Mouse (Mus musculus): ENCODE measurements around the gene Fam78a. TPM values are rescaled to one million over a fixed set of nuclear protein-coding genes. Genes with fewer than 3 reads are reported as not detected.

The Fam78a gene
- polyA plus RNA-seq, 1 experiment from 2014 or later: 1.5 TPM

DNA sequence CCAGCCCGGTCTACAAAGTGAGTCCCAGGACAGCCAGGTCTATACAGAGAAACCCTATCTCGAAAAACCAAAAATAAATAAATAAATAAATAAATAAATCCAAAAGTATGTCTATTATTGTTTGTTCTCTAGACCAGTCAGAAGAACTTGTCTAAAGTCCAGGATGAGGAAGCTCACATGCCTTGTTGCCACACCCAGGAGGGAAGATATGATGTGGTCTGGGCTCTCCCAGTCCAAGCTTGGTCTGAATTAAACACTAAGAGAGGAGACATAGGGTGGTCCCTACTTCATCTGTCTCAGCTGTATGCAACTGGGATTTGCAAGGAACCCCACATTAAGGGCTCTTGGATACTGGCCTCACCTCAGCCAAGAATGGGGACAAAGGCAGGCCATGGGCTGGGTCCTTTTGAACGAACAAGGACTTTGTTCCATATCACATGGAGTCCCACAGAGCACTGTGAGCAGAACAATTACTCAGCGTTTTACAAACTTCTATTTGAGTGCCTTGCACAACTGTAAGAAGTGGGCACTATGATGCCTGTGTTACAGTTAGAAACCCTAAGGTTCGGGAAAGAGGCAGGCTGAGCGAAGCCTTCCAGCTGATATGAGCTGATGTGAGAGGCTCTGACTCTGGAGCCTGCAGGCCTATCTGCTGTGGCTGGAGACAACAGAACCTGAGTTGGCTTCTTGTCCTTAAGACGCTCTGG lies 9.5 kb upstream of the Fam78a start:
- Histone ChIP-seq H3K27ac (0 out of 2 replicates have a peak overlapping the region, but pooled peaks have one; percentile 9), H3K4me1 (replicated peaks) (peaks cover 24% of the 10 kb centered on the region), H3K9me3 (no peaks in the 10 kb centered on the region), H3K27me3 (ENCODE audit: insufficient read depth, poor library complexity, severe bottlenecking) (peaks cover 18% of the 10 kb centered on the region), H3K36me3 (no peaks in the 10 kb centered on the region), H3K4me3 (no peak overlapping the region)
- WGBS: 84% methylated on average over 7 of the region's 7 CpGs
- DNase-seq (ENCODE audit: low spot score): no peak

- no peak for DNase-seq (ENCODE audit: low spot score)
- no peak overlapping the region for H3K27ac ChIP-seq
- peaks cover 36% of the 10 kb centered on the region for H3K4me1 ChIP-seq (replicated peaks)
- 68% methylated on average over 3 of the region's 3 CpGs for WGBS
- H3K36me3 ChIP-seq: no peaks in the 10 kb centered on the region
- H3K9me3 ChIP-seq: no peaks in the 10 kb centered on the region; the same call in 1 of the 2 replicates
- no peak overlapping the region for H3K4me3 ChIP-seq
- H3K27me3 ChIP-seq (ENCODE audit: insufficient read depth, poor library complexity, severe bottlenecking): peaks cover 40% of the 10 kb centered on the region
These were observed 7.3 kb upstream of the Fam78a start for GRCm38 (mm10) chr2:32091956-32092355.

GRCm38 (mm10) chr2:32090145-32090544 lies 5.5 kb upstream of the Fam78a start:
- Histone ChIP-seq H3K9me3 (no peaks in the 10 kb centered on the region; the same call in 1 of the 2 replicates), H3K4me1 (replicated peaks) (peaks cover 23% of the 10 kb centered on the region), H3K36me3 (no peaks in the 10 kb centered on the region), H3K27ac (no peak overlapping the region), H3K4me3 (no peak overlapping the region), H3K27me3 (ENCODE audit: insufficient read depth, poor library complexity, severe bottlenecking) (peaks cover 58% of the 10 kb centered on the region)
- WGBS: 69% methylated on average over 2 of the region's 2 CpGs
- DNase-seq (ENCODE audit: low spot score): no peak

- peaks cover 64% of the 10 kb centered on the region for H3K27me3 ChIP-seq (ENCODE audit: insufficient read depth, poor library complexity, severe bottlenecking)
- H3K4me3 ChIP-seq: no peak overlapping the region
- no peak for DNase-seq (ENCODE audit: low spot score)
- peaks cover 23% of the 10 kb centered on the region for H3K4me1 ChIP-seq (replicated peaks)
- WGBS: 70% methylated on average over 3 of the region's 3 CpGs
- H3K27ac ChIP-seq: no peak overlapping the region
- H3K9me3 ChIP-seq: no peaks in the 10 kb centered on the region; the same call in 1 of the 2 replicates
- no peaks in the 10 kb centered on the region for H3K36me3 ChIP-seq
These were observed 4.9 kb upstream of the Fam78a start for GRCm38 (mm10) chr2:32089606-32090005.

DNA sequence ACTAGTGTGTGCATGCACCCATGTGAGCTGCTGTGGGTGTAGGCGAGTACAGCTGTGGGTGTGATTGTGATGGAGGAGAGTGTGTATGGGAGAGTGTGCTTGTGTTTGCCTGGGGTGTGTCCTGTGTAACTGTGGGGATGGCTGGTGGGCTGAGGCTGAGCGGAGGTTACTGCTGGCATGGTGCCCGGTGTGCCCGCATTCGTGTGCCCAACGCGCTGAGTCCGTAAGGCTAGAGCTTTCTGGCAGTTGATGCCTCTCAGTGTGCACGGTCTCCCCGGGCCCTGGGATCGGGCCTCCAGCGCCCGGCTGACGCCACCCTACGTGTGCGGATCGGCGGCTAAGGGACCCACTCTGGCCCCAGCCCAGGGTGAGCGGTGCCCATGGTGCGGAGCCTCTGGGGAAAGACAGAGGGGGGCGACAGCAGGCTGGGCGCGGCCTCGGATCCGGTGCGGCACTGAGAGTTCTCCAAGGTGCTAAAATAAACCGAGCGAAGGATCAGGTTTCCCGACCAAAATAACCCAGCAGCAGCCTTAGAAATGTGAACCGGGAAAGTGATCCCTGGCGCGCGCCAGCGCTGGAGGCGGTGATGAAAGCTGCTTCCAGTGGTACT lies 3.8 kb upstream of the Fam78a start:
- DNase-seq (ENCODE audit: low spot score): peak; percentile 29
- no peaks in the 10 kb centered on the region for H3K36me3 ChIP-seq
- peak overlapping the region; percentile 35; the same call in 1 of the 2 replicates for H3K27ac ChIP-seq
- peak overlapping the region; percentile 38 for H3K4me3 ChIP-seq
- H3K4me1 ChIP-seq (replicated peaks): peaks cover 34% of the 10 kb centered on the region
- H3K27me3 ChIP-seq (ENCODE audit: insufficient read depth, poor library complexity, severe bottlenecking): peaks cover 75% of the 10 kb centered on the region
- no peaks in the 10 kb centered on the region; the same call in 1 of the 2 replicates for H3K9me3 ChIP-seq
- WGBS: 11% methylated on average over 35 of the region's 35 CpGs

DNA sequence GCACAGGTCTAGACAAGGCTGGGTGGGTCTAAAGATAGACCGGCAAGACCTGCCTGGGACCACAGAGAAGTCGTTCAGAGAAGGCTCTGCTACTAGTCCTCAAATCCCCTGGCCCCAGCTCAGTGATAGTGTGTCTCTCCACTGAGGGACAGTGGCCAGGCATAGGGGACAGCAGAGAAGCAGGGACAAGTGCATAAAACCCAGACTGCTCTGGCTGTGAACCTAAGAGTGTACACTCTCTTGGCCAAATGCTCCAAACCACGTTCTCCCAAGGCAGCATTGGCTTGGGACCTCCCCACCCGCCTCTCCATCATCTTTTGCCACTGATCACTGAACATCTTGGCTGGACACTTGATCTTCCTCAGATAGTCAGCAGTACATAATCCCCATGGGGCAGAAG lies 2.9 kb upstream of the Fam78a start:
- H3K27ac ChIP-seq: no peak overlapping the region
- no peaks in the 10 kb centered on the region for H3K36me3 ChIP-seq
- H3K4me3 ChIP-seq: no peak overlapping the region
- 51% methylated on average over 4 of the region's 4 CpGs for WGBS
- peaks cover 84% of the 10 kb centered on the region for H3K27me3 ChIP-seq (ENCODE audit: insufficient read depth, poor library complexity, severe bottlenecking)
- DNase-seq (ENCODE audit: low spot score): no peak
- H3K9me3 ChIP-seq: no peaks in the 10 kb centered on the region; the same call in 1 of the 2 replicates
- peaks cover 42% of the 10 kb centered on the region for H3K4me1 ChIP-seq (replicated peaks)

DNA sequence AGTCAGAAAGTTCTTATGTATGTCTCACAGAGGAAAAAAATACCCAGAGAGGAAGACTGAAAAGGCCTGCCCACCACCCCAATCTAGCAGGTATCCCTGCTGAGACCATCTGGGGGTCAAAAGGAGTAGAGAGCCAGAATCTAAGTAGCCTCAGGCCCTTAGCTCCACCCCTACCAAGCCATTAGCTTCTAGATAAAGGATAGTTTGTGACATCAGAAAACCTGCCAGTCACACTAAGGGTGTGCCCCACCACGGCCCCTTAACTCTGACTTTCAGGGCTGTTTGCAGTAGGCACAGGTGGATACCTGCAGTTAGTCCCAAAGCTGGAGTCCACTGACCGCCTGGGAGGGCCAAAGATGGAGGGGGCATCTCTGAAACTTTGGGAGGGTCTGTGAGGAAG lies 574 bp upstream of the Fam78a start:
- Histone ChIP-seq H3K4me1 (replicated peaks) (peaks cover 53% of the 10 kb centered on the region), H3K9me3 (no peaks in the 10 kb centered on the region; the same call in 1 of the 2 replicates), H3K27me3 (ENCODE audit: insufficient read depth, poor library complexity, severe bottlenecking) (peaks cover 99% of the 10 kb centered on the region), H3K36me3 (no peaks in the 10 kb centered on the region), H3K4me3 (no peak overlapping the region), H3K27ac (no peak overlapping the region)
- WGBS: 71% methylated on average over 2 of the region's 2 CpGs
- DNase-seq (ENCODE audit: low spot score): no peak

DNA sequence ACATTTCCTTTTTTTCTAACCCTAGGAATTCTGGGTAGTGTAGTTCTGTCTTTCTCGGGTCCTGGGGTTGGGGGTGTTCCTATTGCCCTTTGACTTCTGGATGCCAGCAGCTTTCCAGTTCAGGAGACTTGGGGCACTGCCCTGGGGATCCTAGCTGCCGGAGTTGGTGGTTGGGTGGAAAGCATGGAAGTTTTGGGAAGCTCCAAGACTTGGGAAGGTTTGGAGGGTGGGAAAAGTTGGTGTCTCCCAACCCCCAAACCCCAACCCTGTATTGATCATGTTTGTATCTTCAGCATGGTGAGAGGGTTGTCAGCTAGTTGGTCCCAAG lies 179 bp upstream of the Fam78a start:
- WGBS: 26% methylated on average over 2 of the region's 2 CpGs
- Histone ChIP-seq H3K27me3 (ENCODE audit: insufficient read depth, poor library complexity, severe bottlenecking) (peaks cover 98% of the 10 kb centered on the region), H3K27ac (no peak overlapping the region; the same call in 1 of the 2 replicates)

GRCm38 (mm10) chr2:32083159-32084011 lies 1.3 kb downstream of the Fam78a start:
- Histone ChIP-seq H3K4me1 (replicated peaks) (peaks cover 54% of the 10 kb centered on the region), H3K36me3 (no peaks in the 10 kb centered on the region), H3K9me3 (no peaks in the 10 kb centered on the region; the same call in 1 of the 2 replicates), H3K27me3 (ENCODE audit: insufficient read depth, poor library complexity, severe bottlenecking) (peaks cover 83% of the 10 kb centered on the region), H3K4me3 (peak overlapping the region; percentile 78), H3K27ac (peak overlapping the region; percentile 78)
- under 1% methylated on average over 91 of the region's 91 CpGs for WGBS
- peak; percentile 54 for DNase-seq (ENCODE audit: low spot score)

More for the DNA sequence above, 179 bp upstream of the Fam78a start:
- no peaks in the 10 kb centered on the region for H3K36me3 ChIP-seq
- no peaks in the 10 kb centered on the region; the same call in 1 of the 2 replicates for H3K9me3 ChIP-seq
- peaks cover 53% of the 10 kb centered on the region for H3K4me1 ChIP-seq (replicated peaks)
- DNase-seq (ENCODE audit: low spot score): no peak
- H3K4me3 ChIP-seq: peak overlapping the region; percentile 78

DNA sequence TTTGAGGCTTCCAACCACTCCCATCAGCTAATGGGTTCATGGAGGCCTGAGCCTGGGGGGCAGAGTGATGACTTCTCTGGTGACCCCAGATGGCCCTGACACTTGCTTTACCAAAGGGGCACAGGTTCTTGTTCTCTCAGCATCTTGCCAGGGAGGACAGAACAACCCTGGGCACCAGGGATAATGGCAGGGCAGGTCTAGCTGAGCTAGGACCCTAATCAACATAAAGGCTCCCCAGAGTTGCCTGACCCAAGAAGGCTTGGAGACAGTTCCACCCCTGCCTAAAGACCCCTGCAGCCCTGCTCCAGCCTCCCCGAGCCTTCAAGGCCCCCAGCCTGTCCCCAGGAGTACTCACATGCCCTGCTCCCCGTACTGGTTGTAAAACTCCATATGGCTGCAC lies 2.4 kb downstream of the Fam78a start:
- Histone ChIP-seq H3K4me1 (replicated peaks) (peaks cover 46% of the 10 kb centered on the region), H3K27me3 (ENCODE audit: insufficient read depth, poor library complexity, severe bottlenecking) (peaks cover 72% of the 10 kb centered on the region), H3K9me3 (no peaks in the 10 kb centered on the region; the same call in 1 of the 2 replicates), H3K36me3 (no peaks in the 10 kb centered on the region), H3K27ac (no peak overlapping the region), H3K4me3 (peak overlapping the region; percentile 78)
- 35% methylated on average over 2 of the region's 2 CpGs for WGBS
- DNase-seq (ENCODE audit: low spot score): no peak

- 81% methylated on average over 14 of the region's 14 CpGs for WGBS
- no peaks in the 10 kb centered on the region for H3K9me3 ChIP-seq
- peaks cover 64% of the 10 kb centered on the region for H3K27me3 ChIP-seq (ENCODE audit: insufficient read depth, poor library complexity, severe bottlenecking)
- H3K36me3 ChIP-seq: no peaks in the 10 kb centered on the region
- DNase-seq (ENCODE audit: low spot score): no peak
- H3K27ac ChIP-seq: no peak overlapping the region
- peak overlapping the region; percentile 78; the same call in 1 of the 2 replicates for H3K4me3 ChIP-seq
- peaks cover 46% of the 10 kb centered on the region for H3K4me1 ChIP-seq (replicated peaks)
These were observed 3.2 kb downstream of the Fam78a start for GRCm38 (mm10) chr2:32081296-32081929.

DNA sequence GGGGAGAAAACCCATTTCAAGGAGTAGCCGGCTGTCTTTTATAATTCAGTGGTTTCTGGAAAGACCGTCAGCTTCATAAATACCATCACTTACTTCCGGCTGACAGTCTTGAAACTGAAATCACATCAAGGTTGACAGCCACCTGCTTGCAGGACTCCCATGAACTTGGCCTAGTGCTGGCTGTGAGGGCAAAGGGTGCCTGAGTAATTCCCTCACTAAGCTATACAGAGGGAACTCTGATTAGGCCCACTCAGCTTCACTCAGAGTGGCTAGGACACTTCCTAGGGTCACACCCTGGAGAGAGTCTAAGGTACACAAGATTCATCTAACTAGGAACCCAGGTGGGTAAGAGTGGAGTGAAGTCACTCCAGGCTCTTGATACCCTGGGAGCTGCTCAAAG lies 4.0 kb downstream of the Fam78a start:
- H3K4me1 ChIP-seq (replicated peaks): peaks cover 46% of the 10 kb centered on the region
- 93% methylated on average over 3 of the region's 3 CpGs for WGBS
- H3K4me3 ChIP-seq: no peak overlapping the region
- H3K27me3 ChIP-seq (ENCODE audit: insufficient read depth, poor library complexity, severe bottlenecking): peaks cover 56% of the 10 kb centered on the region
- no peak overlapping the region for H3K27ac ChIP-seq
- no peaks in the 10 kb centered on the region for H3K36me3 ChIP-seq
- H3K9me3 ChIP-seq: no peaks in the 10 kb centered on the region
- DNase-seq (ENCODE audit: low spot score): no peak

All from hindbrain, embryonic 10.5 days (tissue).